Mouse (Mus musculus): ENCODE measurements around the gene Trem1.

GRCm38 (mm10) chr17:48278381-48278780, 45.8 kb downstream of the Trem1 start:
- no peak for TF ChIP-seq GATA1 (IDR thresholded peaks at IDR 0.05; ENCODE audit: borderline replicate concordance, low read length)
- no peak for TF ChIP-seq FLI1 (IDR thresholded peaks at IDR 0.05; ENCODE audit: low read length)
